Mouse (Mus musculus) heart, embryonic 12.5 days (tissue): ENCODE data around the gene Cep162. TPM values are rescaled to one million over a fixed set of nuclear protein-coding genes. Genes with fewer than 3 reads are reported as not detected.

Experiments
- ATAC-seq: fragments of 200-750 bp; cut with Nextera tagmentation; 2 replicates; pipeline ENCODE4 v1.8.0; 2017; ENCODE audit warnings: moderate TSS enrichment, moderate library complexity; ENCODE audit not compliant: insufficient number of reproducible peaks, low FRiP score
- H3K27ac ChIP-seq: fragments of 300-500 bp; sonication (generic); 2 replicates; pipeline ENCODE4 v1.5.1; 2016; ENCODE audit warnings: mild to moderate bottlenecking, moderate library complexity; ENCODE audit not compliant: poor library complexity, severe bottlenecking
- H3K27me3 ChIP-seq: fragments of 300-500 bp; sonication (generic); replicated peaks from 2 replicates; pipeline ENCODE4 v1.6.1; 2016; ENCODE audit warnings: mild to moderate bottlenecking, moderate library complexity
- H3K36me3 ChIP-seq: fragments of 300-500 bp; sonication (generic); 2 replicates; pipeline ENCODE4 v1.6.1; 2016; ENCODE audit warnings: mild to moderate bottlenecking, moderate library complexity
- H3K4me1 ChIP-seq: fragments of 300-500 bp; sonication (generic); replicated peaks from 2 replicates; pipeline ENCODE4 v1.6.1; 2016; ENCODE audit warnings: mild to moderate bottlenecking
- H3K4me2 ChIP-seq: fragments of 300-500 bp; sonication (generic); 2 replicates; pipeline ENCODE4 v1.6.1; 2016; ENCODE audit warnings: mild to moderate bottlenecking, moderate library complexity
- H3K4me3 ChIP-seq: fragments of 300-500 bp; sonication (generic); 2 replicates; pipeline ENCODE4 v1.5.1; 2016; ENCODE audit warnings: mild to moderate bottlenecking
- H3K9ac ChIP-seq: fragments of 300-500 bp; sonication (generic); 2 replicates; pipeline ENCODE4 v1.6.1; 2016; ENCODE audit warnings: mild to moderate bottlenecking, moderate library complexity
- H3K9me3 ChIP-seq: fragments of 300-500 bp; sonication (generic); replicated peaks from 2 replicates; pipeline ENCODE4 v1.6.1; 2016; ENCODE audit warnings: mild to moderate bottlenecking, moderate library complexity
- WGBS: fragments of 180-500 bp; shearing (Covaris S2); methylation state at CpG from one replicate; pipeline ENCODE4 v1.1.7; 2016; 5-methylcytosine and 5-hydroxymethylcytosine counted together
- polyA plus RNA-seq: library from polyadenylated mRNA; unstranded; fragments of >200 nt; fragmentation: Nextera tagmentation; extraction: Ambion mirVana; gene quantifications from 2 replicates; pipeline ENCODE4 v1.2.1, GENCODE M21; 2016

Gene Cep162
- polyA plus RNA-seq, 1 experiment from 2014 or later = 4.6 TPM

GRCm38 (mm10) chr9:87200426-87200825, 54.9 kb downstream of the Cep162 start:
- Histone ChIP-seq H3K27me3 (no peaks in the 10 kb centered on the region), H3K9me3 (no peaks in the 10 kb centered on the region), H3K4me3 (no peak overlapping the region), H3K27ac (no peak overlapping the region), H3K9ac (no peak overlapping the region), H3K4me1 (no peaks in the 10 kb centered on the region), H3K36me3 (peaks cover 47% of the 10 kb centered on the region), H3K4me2 (no peak overlapping the region)
- 89% methylated on average over 5 of the region's 5 CpGs for WGBS
- ATAC-seq = no peak

GRCm38 (mm10) chr9:87198036-87198435, 57.3 kb downstream of the Cep162 start:
- H3K9me3 ChIP-seq = no peaks in the 10 kb centered on the region
- H3K4me1 ChIP-seq = no peaks in the 10 kb centered on the region
- peaks cover 38% of the 10 kb centered on the region for H3K36me3 ChIP-seq
- no peak for ATAC-seq
- no peak overlapping the region for H3K4me2 ChIP-seq
- no peak overlapping the region for H3K27ac ChIP-seq
- WGBS = 88% methylated on average over 6 of the region's 6 CpGs
- H3K4me3 ChIP-seq = no peak overlapping the region
- no peaks in the 10 kb centered on the region for H3K27me3 ChIP-seq
- H3K9ac ChIP-seq = no peak overlapping the region

GRCm38 (mm10) chr9:87197277-87197676, 58.1 kb downstream of the Cep162 start:
- no peak overlapping the region for H3K4me3 ChIP-seq
- H3K27me3 ChIP-seq = no peaks in the 10 kb centered on the region
- peaks cover 38% of the 10 kb centered on the region for H3K36me3 ChIP-seq
- no peak overlapping the region for H3K4me2 ChIP-seq
- no peaks in the 10 kb centered on the region for H3K4me1 ChIP-seq
- ATAC-seq = no peak
- no peak overlapping the region for H3K9ac ChIP-seq
- H3K27ac ChIP-seq = no peak overlapping the region
- WGBS = 77% methylated on average over 3 of the region's 3 CpGs
- 0 out of 2 replicates have a peak, but pooled peaks cover under 1% of the 10 kb centered on the region for H3K9me3 ChIP-seq

- Histone ChIP-seq H3K9ac (no peak overlapping the region), H3K36me3 (peaks cover 48% of the 10 kb centered on the region), H3K27ac (no peak overlapping the region), H3K27me3 (no peaks in the 10 kb centered on the region), H3K4me3 (no peak overlapping the region), H3K4me1 (no peaks in the 10 kb centered on the region), H3K4me2 (no peak overlapping the region), H3K9me3 (peaks cover 11% of the 10 kb centered on the region)
- 81% methylated on average over 1 of the region's 1 CpGs for WGBS
- ATAC-seq = no peak
These were observed 61.6 kb downstream of the Cep162 start for GRCm38 (mm10) chr9:87193721-87194120.

- H3K36me3 ChIP-seq = peaks cover 23% of the 10 kb centered on the region
- H3K27ac ChIP-seq = no peak overlapping the region
- no peak for ATAC-seq
- H3K9ac ChIP-seq = no peak overlapping the region
- H3K27me3 ChIP-seq = no peaks in the 10 kb centered on the region
- H3K4me3 ChIP-seq = no peak overlapping the region
- peaks cover 11% of the 10 kb centered on the region for H3K9me3 ChIP-seq
- 81% methylated on average over 4 of the region's 4 CpGs for WGBS
- no peak overlapping the region for H3K4me2 ChIP-seq
- no peaks in the 10 kb centered on the region for H3K4me1 ChIP-seq
These were observed 68.0 kb downstream of the Cep162 start for GRCm38 (mm10) chr9:87187336-87187735.

GRCm38 (mm10) chr9:87182231-87182630, 73.1 kb downstream of the Cep162 start:
- Histone ChIP-seq H3K27ac (no peak overlapping the region), H3K27me3 (no peaks in the 10 kb centered on the region), H3K4me1 (no peaks in the 10 kb centered on the region), H3K9me3 (no peaks in the 10 kb centered on the region), H3K4me3 (no peak overlapping the region), H3K9ac (no peak overlapping the region), H3K4me2 (no peak overlapping the region), H3K36me3 (no peaks in the 10 kb centered on the region)
- 80% methylated on average over 10 of the region's 10 CpGs for WGBS
- ATAC-seq = no peak

GRCm38 (mm10) chr9:87178534-87178933, 76.8 kb downstream of the Cep162 start:
- H3K4me3 ChIP-seq = no peak overlapping the region
- no peaks in the 10 kb centered on the region for H3K9me3 ChIP-seq
- H3K4me1 ChIP-seq = no peaks in the 10 kb centered on the region
- H3K9ac ChIP-seq = no peak overlapping the region
- no peak for ATAC-seq
- H3K27me3 ChIP-seq = no peaks in the 10 kb centered on the region
- H3K27ac ChIP-seq = no peak overlapping the region
- WGBS = 55% methylated on average over 7 of the region's 7 CpGs
- no peaks in the 10 kb centered on the region for H3K36me3 ChIP-seq
- H3K4me2 ChIP-seq = no peak overlapping the region

- Histone ChIP-seq H3K27ac (no peak overlapping the region), H3K4me2 (no peak overlapping the region), H3K9ac (no peak overlapping the region), H3K9me3 (no peaks in the 10 kb centered on the region), H3K36me3 (no peaks in the 10 kb centered on the region), H3K27me3 (no peaks in the 10 kb centered on the region), H3K4me1 (no peaks in the 10 kb centered on the region), H3K4me3 (no peak overlapping the region)
- WGBS = 80% methylated on average over 3 of the region's 3 CpGs
- ATAC-seq = no peak
These were observed 83.8 kb downstream of the Cep162 start for GRCm38 (mm10) chr9:87171517-87171916.

GRCm38 (mm10) chr9:87170891-87171290, 84.4 kb downstream of the Cep162 start:
- no peaks in the 10 kb centered on the region for H3K36me3 ChIP-seq
- no peak overlapping the region for H3K4me3 ChIP-seq
- 72% methylated on average over 3 of the region's 3 CpGs for WGBS
- H3K9me3 ChIP-seq = no peaks in the 10 kb centered on the region
- no peak overlapping the region for H3K4me2 ChIP-seq
- no peak for ATAC-seq
- no peak overlapping the region for H3K27ac ChIP-seq
- no peaks in the 10 kb centered on the region for H3K4me1 ChIP-seq
- no peaks in the 10 kb centered on the region for H3K27me3 ChIP-seq
- no peak overlapping the region for H3K9ac ChIP-seq

- Histone ChIP-seq H3K4me1 (no peaks in the 10 kb centered on the region), H3K36me3 (no peaks in the 10 kb centered on the region), H3K9me3 (no peaks in the 10 kb centered on the region), H3K4me3 (no peak overlapping the region), H3K9ac (no peak overlapping the region), H3K27ac (no peak overlapping the region), H3K27me3 (no peaks in the 10 kb centered on the region), H3K4me2 (no peak overlapping the region)
- WGBS = 79% methylated on average over 12 of the region's 12 CpGs
- ATAC-seq = no peak
These were observed 86.2 kb downstream of the Cep162 start for GRCm38 (mm10) chr9:87169144-87169543.

- H3K27me3 ChIP-seq = no peaks in the 10 kb centered on the region
These were observed 87.3 kb downstream of the Cep162 start for GRCm38 (mm10) chr9:87168051-87168450.

GRCm38 (mm10) chr9:87167001-87167830, 88.1 kb downstream of the Cep162 start:
- WGBS = 59% methylated on average over 9 of the region's 9 CpGs
- Histone ChIP-seq H3K4me3 (no peak overlapping the region), H3K36me3 (no peaks in the 10 kb centered on the region), H3K4me2 (no peak overlapping the region), H3K27me3 (no peaks in the 10 kb centered on the region), H3K27ac (no peak overlapping the region), H3K4me1 (no peaks in the 10 kb centered on the region), H3K9me3 (no peaks in the 10 kb centered on the region), H3K9ac (no peak overlapping the region)
- ATAC-seq = no peak

More at GRCm38 (mm10) chr9:87168051-87168450, 87.3 kb downstream of the Cep162 start:
- no peak overlapping the region for H3K9ac ChIP-seq
- H3K9me3 ChIP-seq = no peaks in the 10 kb centered on the region
- ATAC-seq = no peak
- no peak overlapping the region for H3K4me3 ChIP-seq
- H3K4me2 ChIP-seq = no peak overlapping the region
- no peaks in the 10 kb centered on the region for H3K36me3 ChIP-seq
- WGBS = 49% methylated on average over 3 of the region's 3 CpGs
- no peaks in the 10 kb centered on the region for H3K4me1 ChIP-seq
- no peak overlapping the region for H3K27ac ChIP-seq
